Mouse (Mus musculus): ENCODE measurements around the gene Cask.

- no peak for TF ChIP-seq CTCF (IDR thresholded peaks at IDR 0.05; ENCODE audit: control insufficient read depth, insufficient read depth, low read length)
- TF ChIP-seq POLR2A (IDR thresholded peaks at IDR 0.05; ENCODE audit: borderline replicate concordance, control insufficient read depth, low read depth, low read length), result no peak
Observed at GRCm38 (mm10) chrX:13860145-13860544, 9.0 kb upstream of the Cask start.
